Mouse (Mus musculus) liver, embryonic 13.5 days (tissue): ENCODE data around the gene Igsf23. TPM values are rescaled to one million over a fixed set of nuclear protein-coding genes. Genes with fewer than 3 reads are reported as not detected.
A peak's percentile ranks its signal among the peaks of the same experiment; 100 is the strongest.
"Not testable (repeated sequence)": the region's sequence is repeated elsewhere in the genome, so short reads cannot be mapped to it uniquely, and the experiment has no call there.

Source experiments
- ATAC-seq: fragments of 200-750 bp; cut with Nextera tagmentation; 2 replicates; pipeline ENCODE4 v1.8.0; 2017; ENCODE audit warnings: low read depth, mild to moderate bottlenecking, moderate number of reproducible peaks, moderate library complexity
- DNase-seq: peaks from one replicate; pipeline ENCODE4 v3.0.0; 2022
- H3K27ac ChIP-seq: fragments of 300-500 bp; sonication (generic); 2 replicates; pipeline ENCODE4 v1.5.1; 2015; ENCODE audit warnings: moderate library complexity, mild to moderate bottlenecking, inconsistent platforms
- H3K27me3 ChIP-seq: fragments of 300-500 bp; sonication (generic); 2 replicates; pipeline ENCODE4 v1.6.1; 2015; ENCODE audit warnings: mild to moderate bottlenecking, inconsistent platforms
- H3K36me3 ChIP-seq: fragments of 300-500 bp; sonication (generic); 2 replicates; pipeline ENCODE4 v1.6.1; 2015; ENCODE audit warnings: mild to moderate bottlenecking, inconsistent platforms
- H3K4me1 ChIP-seq: fragments of 300-500 bp; sonication (generic); replicated peaks from 2 replicates; pipeline ENCODE4 v1.6.1; 2015; ENCODE audit warnings: inconsistent platforms
- H3K4me2 ChIP-seq: fragments of 300-500 bp; sonication (generic); 2 replicates; pipeline ENCODE4 v1.6.1; 2015; ENCODE audit warnings: inconsistent platforms, mild to moderate bottlenecking, moderate library complexity
- H3K4me3 ChIP-seq: fragments of 300-500 bp; sonication (generic); replicated peaks from 2 replicates; pipeline ENCODE4 v1.5.1; 2015; ENCODE audit warnings: mild to moderate bottlenecking, inconsistent platforms
- H3K9ac ChIP-seq: fragments of 300-500 bp; sonication (generic); 2 replicates; pipeline ENCODE4 v1.6.1; 2015; ENCODE audit warnings: mild to moderate bottlenecking, inconsistent platforms
- H3K9me3 ChIP-seq: fragments of 300-500 bp; sonication (generic); replicated peaks from 2 replicates; pipeline ENCODE4 v1.6.1; 2016; ENCODE audit warnings: inconsistent platforms
- WGBS: fragments of 180-500 bp; shearing (Covaris S2); methylation state at CpG from one replicate; pipeline ENCODE4 v1.1.7; 2015; ENCODE audit not compliant: insufficient replicate concordance; 5-methylcytosine and 5-hydroxymethylcytosine counted together
- polyA plus RNA-seq: library from polyadenylated mRNA; unstranded; fragments of >200 nt; fragmentation: Nextera tagmentation; extraction: Ambion mirVana; gene quantifications from 2 replicates; pipeline ENCODE4 v1.2.1, GENCODE M21; 2015

The Igsf23 gene
- 0.20 and 0.35 TPM in 2 replicates for polyA plus RNA-seq

- Histone ChIP-seq H3K36me3 (no peaks in the 10 kb centered on the region), H3K27me3 (no peaks in the 10 kb centered on the region), H3K9me3 (no peaks in the 10 kb centered on the region), H3K9ac (no peak within 1 kb of the TSS), H3K4me1 (no peaks in the 10 kb centered on the region), H3K4me2 (no peak within 1 kb of the TSS), H3K27ac (no peak within 1 kb of the TSS), H3K4me3 (no peak within 1 kb of the TSS)
- no peak for DNase-seq
- peak; percentile 34; the same call in 1 of the 2 replicates for ATAC-seq
- WGBS, result 48% methylated on average over 9 of the region's 9 CpGs
These were observed at the start of gene Igsf23 for GRCm38 (mm10) chr7:19950589-19950988. Gene Igsf23, minus strand, starts transcription at chr7:19950756.

GRCm38 (mm10) chr7:19996721-19997120, 46.2 kb upstream of the Igsf23 start:
- not testable (repeated sequence) for H3K9ac ChIP-seq, H3K4me3 ChIP-seq, H3K4me2 ChIP-seq, H3K36me3 ChIP-seq, H3K27ac ChIP-seq, ATAC-seq, DNase-seq, H3K4me1 ChIP-seq, H3K27me3 ChIP-seq, H3K9me3 ChIP-seq
- WGBS, result 40% methylated on average over 3 of the region's 3 CpGs

- H3K9me3 ChIP-seq, H3K27me3 ChIP-seq, H3K9ac ChIP-seq, H3K4me1 ChIP-seq, DNase-seq, H3K36me3 ChIP-seq, H3K27ac ChIP-seq, H3K4me3 ChIP-seq, H3K4me2 ChIP-seq, ATAC-seq: not testable (repeated sequence)
- 49% methylated on average over 8 of the region's 8 CpGs for WGBS
These were observed 40.6 kb upstream of the Igsf23 start, which contains the start of gene Nlrp9b for GRCm38 (mm10) chr7:19991165-19991564. Gene Nlrp9b, plus strand, starts transcription at chr7:19991465.

GRCm38 (mm10) chr7:19971516-19971915, 21.0 kb upstream of the Igsf23 start:
- no peak for ATAC-seq
- H3K9ac ChIP-seq, result no peak overlapping the region
- H3K27ac ChIP-seq, result no peak overlapping the region
- peaks cover 15% of the 10 kb centered on the region; the same call in 1 of the 2 replicates for H3K9me3 ChIP-seq
- H3K4me2 ChIP-seq, result no peak overlapping the region
- DNase-seq, result no peak
- H3K27me3 ChIP-seq, result no peaks in the 10 kb centered on the region
- H3K36me3 ChIP-seq, result no peaks in the 10 kb centered on the region
- no peak overlapping the region for H3K4me3 ChIP-seq
- no peaks in the 10 kb centered on the region for H3K4me1 ChIP-seq
- WGBS, result 72% methylated on average over 4 of the region's 4 CpGs

- Histone ChIP-seq H3K27me3 (no peaks in the 10 kb centered on the region), H3K9me3 (peaks cover 15% of the 10 kb centered on the region; the same call in 1 of the 2 replicates), H3K4me1 (no peaks in the 10 kb centered on the region), H3K27ac (no peak overlapping the region), H3K36me3 (no peaks in the 10 kb centered on the region), H3K4me3 (no peak overlapping the region), H3K9ac (no peak overlapping the region), H3K4me2 (no peak overlapping the region)
- no peak for ATAC-seq
- 77% methylated on average over 8 of the region's 8 CpGs for whole genome bisulfite sequencing
- no peak for DNase-seq
These were observed 19.6 kb upstream of the Igsf23 start for GRCm38 (mm10) chr7:19970196-19970595.

- no peak overlapping the region for H3K4me3 ChIP-seq
- 84% methylated on average over 4 of the region's 4 CpGs for WGBS
- H3K27ac ChIP-seq, result no peak overlapping the region
- DNase-seq (no peak), ATAC-seq (no peak)
- H3K4me1 ChIP-seq, result no peaks in the 10 kb centered on the region
- H3K9ac ChIP-seq, result no peak overlapping the region
- no peaks in the 10 kb centered on the region for H3K36me3 ChIP-seq
- H3K9me3 ChIP-seq, result peaks cover 15% of the 10 kb centered on the region; the same call in 1 of the 2 replicates
- H3K27me3 ChIP-seq, result no peaks in the 10 kb centered on the region
- no peak overlapping the region for H3K4me2 ChIP-seq
These were observed 19.1 kb upstream of the Igsf23 start for GRCm38 (mm10) chr7:19969541-19970090.

- Histone ChIP-seq H3K4me2 (no peak overlapping the region), H3K4me3 (no peak overlapping the region), H3K9me3 (peaks cover 15% of the 10 kb centered on the region; the same call in 1 of the 2 replicates), H3K4me1 (no peaks in the 10 kb centered on the region), H3K9ac (no peak overlapping the region), H3K36me3 (no peaks in the 10 kb centered on the region), H3K27ac (no peak overlapping the region), H3K27me3 (no peaks in the 10 kb centered on the region)
- 63% methylated on average over 3 of the region's 3 CpGs for WGBS
- ATAC-seq (no peak), DNase-seq (no peak)
These were observed 18.6 kb upstream of the Igsf23 start for GRCm38 (mm10) chr7:19969106-19969505.

GRCm38 (mm10) chr7:19964985-19965579, 14.5 kb upstream of the Igsf23 start, which contains the start of gene Ceacam20:
Gene Ceacam20, plus strand, starts transcription at chr7:19965412.
- no peaks in the 10 kb centered on the region for H3K36me3 ChIP-seq
- no peak within 1 kb of the TSS for H3K9ac ChIP-seq
- no peak for ATAC-seq
- no peak for DNase-seq
- H3K4me3 ChIP-seq, result no peak within 1 kb of the TSS
- no peak within 1 kb of the TSS for H3K4me2 ChIP-seq
- peaks cover 6% of the 10 kb centered on the region; the same call in 1 of the 2 replicates for H3K9me3 ChIP-seq
- 59% methylated on average over 7 of the region's 7 CpGs for WGBS
- no peaks in the 10 kb centered on the region for H3K4me1 ChIP-seq
- no peak within 1 kb of the TSS for H3K27ac ChIP-seq
- H3K27me3 ChIP-seq, result no peaks in the 10 kb centered on the region

GRCm38 (mm10) chr7:19962423-19962822, 11.9 kb upstream of the Igsf23 start:
- Histone ChIP-seq H3K4me1 (no peaks in the 10 kb centered on the region), H3K36me3 (no peaks in the 10 kb centered on the region), H3K4me3 (no peak overlapping the region), H3K9me3 (no peaks in the 10 kb centered on the region), H3K27ac (no peak overlapping the region), H3K4me2 (no peak overlapping the region), H3K27me3 (no peaks in the 10 kb centered on the region), H3K9ac (no peak overlapping the region)
- DNase-seq (no peak), ATAC-seq (no peak)
- 42% methylated on average over 1 of the region's 1 CpGs for WGBS

GRCm38 (mm10) chr7:19956341-19956781, 5.8 kb upstream of the Igsf23 start:
- DNase-seq (peak; percentile 27), ATAC-seq (no peak)
- Histone ChIP-seq H3K36me3 (no peaks in the 10 kb centered on the region), H3K27ac (no peak overlapping the region), H3K4me2 (no peak overlapping the region), H3K9me3 (no peaks in the 10 kb centered on the region), H3K27me3 (no peaks in the 10 kb centered on the region), H3K4me1 (0 out of 2 replicates have a peak, but pooled peaks cover 3% of the 10 kb centered on the region), H3K9ac (no peak overlapping the region), H3K4me3 (no peak overlapping the region)
- WGBS, result 0% methylated on average over 7 of the region's 7 CpGs

- H3K9me3 ChIP-seq, result no peaks in the 10 kb centered on the region
- no peak overlapping the region for H3K9ac ChIP-seq
- H3K4me2 ChIP-seq, result no peak overlapping the region
- 63% methylated on average over 4 of the region's 4 CpGs for WGBS
- no peaks in the 10 kb centered on the region for H3K27me3 ChIP-seq
- no peak overlapping the region for H3K4me3 ChIP-seq
- no peak for DNase-seq
- H3K4me1 ChIP-seq, result 0 out of 2 replicates have a peak, but pooled peaks cover 3% of the 10 kb centered on the region
- H3K27ac ChIP-seq, result no peak overlapping the region
- ATAC-seq, result no peak
- H3K36me3 ChIP-seq, result no peaks in the 10 kb centered on the region
These were observed 5.3 kb upstream of the Igsf23 start for GRCm38 (mm10) chr7:19955861-19956260.

- no peak for DNase-seq
- Histone ChIP-seq H3K27me3 (no peaks in the 10 kb centered on the region), H3K4me3 (no peak overlapping the region), H3K27ac (no peak overlapping the region), H3K9me3 (no peaks in the 10 kb centered on the region), H3K36me3 (no peaks in the 10 kb centered on the region), H3K4me1 (0 out of 2 replicates have a peak, but pooled peaks cover 3% of the 10 kb centered on the region), H3K9ac (no peak overlapping the region), H3K4me2 (no peak overlapping the region)
- WGBS, result 63% methylated on average over 9 of the region's 9 CpGs
- ATAC-seq, result no peak
These were observed 2.5 kb upstream of the Igsf23 start for GRCm38 (mm10) chr7:19953054-19953453.
